Comparison of ENCODE assay signal across 8 mouse cellular contexts in the genomic region with DNA sequence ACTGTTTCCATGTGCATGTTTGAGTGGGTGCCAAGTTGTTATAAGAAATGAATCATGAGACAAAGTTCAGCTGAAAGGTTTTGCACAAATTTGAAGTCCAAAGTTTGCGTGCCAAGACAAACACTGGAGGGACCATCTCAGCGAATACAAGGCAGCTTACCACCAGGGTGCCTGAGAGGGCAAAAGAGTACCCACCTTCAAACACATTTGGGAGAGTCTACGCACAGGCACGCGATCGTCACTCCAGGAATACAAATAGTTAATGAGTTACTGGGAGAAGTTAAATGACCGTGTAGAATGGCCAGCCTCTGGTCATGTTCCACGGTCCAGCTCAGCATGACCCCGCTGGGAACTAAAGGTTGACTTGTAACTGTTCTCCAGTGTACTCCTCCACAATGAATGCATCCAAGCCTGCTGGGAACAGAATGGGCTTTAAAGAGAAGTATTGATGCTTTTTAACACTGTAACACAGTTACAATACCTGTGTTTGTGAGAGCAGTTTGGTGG. TPM values are rescaled to one million over a fixed set of nuclear protein-coding genes. Genes with fewer than 3 reads are reported as not detected.
DNase-seq lines count a peak whose midpoint lies in the region; ATAC-seq and TF ChIP-seq lines count a peak whose summit lies in the region.
"Had no signal": no experiment of that assay in that cellular context is flagged by ENCODE, and none has a peak within 500 bp of the region (broad histone marks: within the 10 kb centered on the region; RNA-seq: fewer than 3 reads in every experiment).

No protein-coding gene starts in this region.

- no peak overlapping the region for H3K4me3 ChIP-seq in C2C12 (ENCODE audit: insufficient read depth, poor library complexity, severe bottlenecking)
- H3K4me3 ChIP-seq in intestine, postnatal 0 days (ENCODE audit: low read depth, low read length) = no peak overlapping the region
- H3K4me3 ChIP-seq in liver, embryonic 14.5 days (ENCODE audit: insufficient read depth in 1 of 2, low read depth in 2 of 2, low read length in 2 of 2) = no peak overlapping the region
- H3K4me3 ChIP-seq: embryonic facial prominence, embryonic 13.5 days had no signal

- peak; percentile 71 for ATAC-seq in intestine, postnatal 0 days
- ATAC-seq in liver, embryonic 14.5 days (ENCODE audit: insufficient read depth) = peak; percentile 42

- no peaks in the 10 kb centered on the region for H3K79me2 ChIP-seq in C2C12 (ENCODE audit: control insufficient read depth, insufficient read depth)

- DNase-seq in adipocyte (ENCODE audit: low spot score) = peak; percentile 97
- DNase-seq in liver, embryonic 14.5 days (ENCODE audit: low read depth in 3 of 3, low spot score in 3 of 3) = no peak
- DNase-seq in frontal cortex, postnatal 14 days (ENCODE audit: low spot score in 2 of 2) = no peak
- DNase-seq in right cerebral cortex, postnatal 14 days = no peak
- no peak for DNase-seq in spleen, postnatal 36 days (ENCODE audit: low spot score in 2 of 2)

- TF ChIP-seq CTCF in C2C12 (IDR thresholded peaks at IDR 0.05; ENCODE audit: control insufficient read depth, insufficient read depth, insufficient read length) = no peak
- TF ChIP-seq CTCF in intestine, postnatal 0 days (IDR thresholded peaks at IDR 0.05; ENCODE audit: low read depth) = peak; percentile 25; the same call in 1 of the 2 replicates
- TF ChIP-seq CTCF in liver, embryonic 14.5 days (IDR thresholded peaks at IDR 0.05; ENCODE audit: low read depth) = no peak

- peak overlapping the region; percentile 32; the same call in 1 of the 2 replicates for H3K4me2 ChIP-seq in intestine, postnatal 0 days (replicated peaks; ENCODE audit: low read depth)
- no peak overlapping the region for H3K4me2 ChIP-seq in liver, embryonic 14.5 days (ENCODE audit: low read depth)
- H3K4me2 ChIP-seq: embryonic facial prominence, embryonic 13.5 days had no signal

- H3K4me1 ChIP-seq in intestine, postnatal 0 days (replicated peaks; ENCODE audit: control insufficient read depth, insufficient read depth, low read length) = peaks cover 4% of the 10 kb centered on the region; the same call in 1 of the 2 replicates
- peaks cover 3 to 5% of the 10 kb centered on the region in 2 experiments for H3K4me1 ChIP-seq in liver, embryonic 14.5 days (replicated peaks; ENCODE audit: control insufficient read depth in 2 of 2, insufficient read depth in 2 of 2, low read length in 1 of 2)

- no peak overlapping the region for H3ac ChIP-seq in C2C12 (ENCODE audit: control insufficient read depth, insufficient read length, low read depth)

- 34% methylated on average over 9 of the region's 9 CpGs for WGBS in intestine, postnatal 0 days
- WGBS in liver, embryonic 14.5 days (ENCODE audit: insufficient replicate concordance) = 75% methylated on average over 9 of the region's 9 CpGs

- H3K36me3 ChIP-seq in C2C12 (ENCODE audit: control insufficient read depth, insufficient read depth) = no peaks in the 10 kb centered on the region
- H3K36me3 ChIP-seq in intestine, postnatal 0 days (ENCODE audit: control insufficient read depth, insufficient read depth) = no peaks in the 10 kb centered on the region
- no peaks in the 10 kb centered on the region for H3K36me3 ChIP-seq in liver, embryonic 14.5 days (replicated peaks; ENCODE audit: control insufficient read depth, insufficient read depth, low read depth)
- H3K36me3 ChIP-seq: embryonic facial prominence, embryonic 13.5 days had no signal

- no peak overlapping the region for H3K9ac ChIP-seq in intestine, postnatal 0 days (ENCODE audit: low read depth, low read length)
- H3K9ac ChIP-seq in liver, embryonic 14.5 days (replicated peaks) = no peak overlapping the region
- H3K9ac ChIP-seq: embryonic facial prominence, embryonic 13.5 days had no signal

- H3K9me3 ChIP-seq in intestine, postnatal 0 days (ENCODE audit: control insufficient read depth) = no peaks in the 10 kb centered on the region
- H3K9me3 ChIP-seq in liver, embryonic 14.5 days (ENCODE audit: control insufficient read depth, low read length) = no peaks in the 10 kb centered on the region
- H3K9me3 ChIP-seq: embryonic facial prominence, embryonic 13.5 days had no signal

- TF ChIP-seq EP300 in liver, embryonic 14.5 days (IDR thresholded peaks at IDR 0.05; ENCODE audit: low read depth) = no peak

- H3K79me3 ChIP-seq in C2C12 (ENCODE audit: low read depth) = no peaks in the 10 kb centered on the region

- H3K27ac ChIP-seq in intestine, postnatal 0 days (ENCODE audit: low read depth, low read length) = peak overlapping the region; percentile 84
- H3K27ac ChIP-seq in liver, embryonic 14.5 days = no peak overlapping the region

- no peaks in the 10 kb centered on the region for H3K27me3 ChIP-seq in C2C12 (ENCODE audit: control insufficient read depth, insufficient read depth, insufficient read length)
- H3K27me3 ChIP-seq in intestine, postnatal 0 days (replicated peaks; ENCODE audit: control insufficient read depth, insufficient read depth, low read length) = no peaks in the 10 kb centered on the region
- no peaks in the 10 kb centered on the region for H3K27me3 ChIP-seq in liver, embryonic 14.5 days (ENCODE audit: control insufficient read depth, insufficient read depth, low read length)
- H3K27me3 ChIP-seq: embryonic facial prominence, embryonic 13.5 days had no signal

TF ChIP-seq in C2C12, 6 proteins besides CTCF, POLR2A, EP300 and RAD21:
- no peak for TF ChIP-seq USF1 (IDR thresholded peaks at IDR 0.05; ENCODE audit: low read depth)
- TF ChIP-seq MAX (IDR thresholded peaks at IDR 0.05) = peak; percentile 41

RNA-seq across cellular contexts. Expression of a gene that starts 14.6 kb away (rescaled TPM):
- 9.3 TPM for polyA plus RNA-seq in C2C12 (2012; fragmentation: generic; extraction: Trizol)
- polyA plus RNA-seq in intestine, postnatal 0 days (2015; fragmentation: Nextera tagmentation; extraction: Ambion mirVana) = 14.5 and 16.4 TPM in 2 replicates
- 9.8 and 12.1 TPM in 2 replicates for polyA plus RNA-seq in liver, embryonic 14.5 days (2012; rRNA removed)
- 7.5 and 10.7 TPM in 2 replicates for polyA plus RNA-seq in liver, embryonic 14.5 days (2014; fragmentation: Nextera tagmentation; extraction: Ambion mirVana)

RNA-seq across cellular contexts. Expression of a gene that starts 52.4 kb away (rescaled TPM):
- polyA plus RNA-seq in C2C12 (2012; fragmentation: generic; extraction: Trizol) = 4.8 TPM
- polyA plus RNA-seq in intestine, postnatal 0 days (2015; fragmentation: Nextera tagmentation; extraction: Ambion mirVana) = 10.2 and 10.4 TPM in 2 replicates
- polyA plus RNA-seq in liver, embryonic 14.5 days (2012; rRNA removed) = 12.2 and 16.5 TPM in 2 replicates
- polyA plus RNA-seq in liver, embryonic 14.5 days (2014; fragmentation: Nextera tagmentation; extraction: Ambion mirVana) = 14.1 and 14.4 TPM in 2 replicates
